Mouse (Mus musculus) hindbrain, embryonic 12.5 days (tissue): ENCODE data around the gene 2410004P03Rik. TPM values are rescaled to one million over a fixed set of nuclear protein-coding genes. Genes with fewer than 3 reads are reported as not detected.

ENCODE experiments used
- ATAC-seq: fragments of 200-750 bp; cut with Nextera tagmentation; 2 replicates; pipeline ENCODE4 v1.8.0; 2017; ENCODE audit warnings: moderate TSS enrichment; ENCODE audit not compliant: low FRiP score
- H3K27ac ChIP-seq: fragments of 300-500 bp; sonication (generic); 2 replicates; pipeline ENCODE4 v1.5.1; 2016; ENCODE audit warnings: mild to moderate bottlenecking
- H3K27me3 ChIP-seq: fragments of 300-500 bp; sonication (generic); 2 replicates; pipeline ENCODE4 v1.6.1; 2016; ENCODE audit warnings: mild to moderate bottlenecking
- H3K36me3 ChIP-seq: fragments of 300-500 bp; sonication (generic); 2 replicates; pipeline ENCODE4 v1.6.1; 2016; ENCODE audit warnings: mild to moderate bottlenecking
- H3K4me1 ChIP-seq: fragments of 300-500 bp; sonication (generic); 2 replicates; pipeline ENCODE4 v1.6.1; 2016
- H3K4me2 ChIP-seq: fragments of 300-500 bp; sonication (generic); replicated peaks from 2 replicates; pipeline ENCODE4 v1.6.1; 2016; ENCODE audit warnings: mild to moderate bottlenecking
- H3K4me3 ChIP-seq: fragments of 300-500 bp; sonication (generic); 2 replicates; pipeline ENCODE4 v1.5.1; 2016; ENCODE audit warnings: mild to moderate bottlenecking
- H3K9ac ChIP-seq: fragments of 300-500 bp; sonication (generic); 2 replicates; pipeline ENCODE4 v1.6.1; 2016; ENCODE audit warnings: mild to moderate bottlenecking, moderate library complexity
- H3K9me3 ChIP-seq: fragments of 300-500 bp; sonication (generic); replicated peaks from 2 replicates; pipeline ENCODE4 v1.6.1; 2016; ENCODE audit warnings: mild to moderate bottlenecking
- WGBS: fragments of 180-500 bp; shearing (Covaris S2); methylation state at CpG from one replicate; pipeline ENCODE4 v1.1.7; 2016; 5-methylcytosine and 5-hydroxymethylcytosine counted together
- polyA plus RNA-seq: library from polyadenylated mRNA; unstranded; fragments of >200 nt; fragmentation: Nextera tagmentation; extraction: Ambion mirVana; gene quantifications from 2 replicates; pipeline ENCODE4 v1.2.1, GENCODE M21; 2016

2410004P03Rik gene
- 3.5 TPM in 2 replicates for polyA plus RNA-seq

- Histone ChIP-seq H3K4me2 (peak within 1 kb of the TSS; percentile 49), H3K4me3 (peak within 1 kb of the TSS; percentile 30), H3K9me3 (no peaks in the 10 kb centered on the region; the same call in 1 of the 2 replicates), H3K27me3 (0 out of 2 replicates have a peak, but pooled peaks cover 6% of the 10 kb centered on the region), H3K27ac (no peak within 1 kb of the TSS), H3K4me1 (peaks cover 6% of the 10 kb centered on the region; the same call in 1 of the 2 replicates), H3K9ac (peak within 1 kb of the TSS; percentile 20), H3K36me3 (no peaks in the 10 kb centered on the region)
- ATAC-seq: peak; percentile 73; the same call in 1 of the 2 replicates
- WGBS: 6% methylated on average over 29 of the region's 29 CpGs
Observed at GRCm38 (mm10) chr12:17011100-17011870, at the start of gene 2410004P03Rik. Gene 2410004P03Rik, minus strand, starts transcription at chr12:17011727.

DNA sequence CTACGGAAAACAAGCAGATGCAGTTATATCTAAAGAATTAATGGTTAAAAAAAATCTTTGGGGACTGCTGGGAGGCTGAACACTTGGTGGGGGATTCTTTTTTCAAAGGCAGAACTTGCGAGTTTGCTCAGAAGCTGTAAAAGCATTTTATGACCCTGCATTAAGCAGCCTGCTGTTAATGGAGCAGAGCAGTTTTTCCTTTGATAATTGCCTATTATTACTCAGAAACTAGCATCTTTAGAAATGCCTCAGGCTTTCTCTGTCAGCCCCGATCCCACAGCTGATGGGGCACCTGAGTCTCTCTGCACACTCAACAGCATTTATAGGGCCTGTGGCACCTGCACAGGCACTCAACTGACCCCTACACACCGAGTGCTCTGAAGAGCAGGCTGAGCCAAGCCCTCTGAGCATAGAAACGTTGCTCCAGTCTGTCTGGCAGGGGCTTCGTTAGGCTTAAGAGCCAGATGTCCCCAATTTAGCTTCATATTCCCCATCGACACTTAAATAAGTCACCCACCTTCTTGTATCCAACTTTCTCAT, 49.7 kb upstream of the 2410004P03Rik start:
- no peak overlapping the region for H3K4me3 ChIP-seq
- ATAC-seq: no peak
- H3K4me2 ChIP-seq: no peak overlapping the region
- 57% methylated on average over 7 of the region's 7 CpGs for WGBS
- H3K9ac ChIP-seq: no peak overlapping the region
- no peaks in the 10 kb centered on the region for H3K9me3 ChIP-seq
- H3K4me1 ChIP-seq: peaks cover 9% of the 10 kb centered on the region; the same call in 1 of the 2 replicates
- no peaks in the 10 kb centered on the region; the same call in 1 of the 2 replicates for H3K27me3 ChIP-seq
- no peak overlapping the region for H3K27ac ChIP-seq
- no peaks in the 10 kb centered on the region for H3K36me3 ChIP-seq

GRCm38 (mm10) chr12:17058490-17058889, 47.0 kb upstream of the 2410004P03Rik start:
- Histone ChIP-seq H3K36me3 (no peaks in the 10 kb centered on the region), H3K4me2 (no peak overlapping the region), H3K27ac (no peak overlapping the region), H3K4me1 (0 out of 2 replicates have a peak, but pooled peaks cover 4% of the 10 kb centered on the region), H3K27me3 (no peaks in the 10 kb centered on the region; the same call in 1 of the 2 replicates), H3K9ac (no peak overlapping the region), H3K4me3 (no peak overlapping the region), H3K9me3 (no peaks in the 10 kb centered on the region)
- 80% methylated on average over 10 of the region's 10 CpGs for WGBS
- no peak for ATAC-seq

DNA sequence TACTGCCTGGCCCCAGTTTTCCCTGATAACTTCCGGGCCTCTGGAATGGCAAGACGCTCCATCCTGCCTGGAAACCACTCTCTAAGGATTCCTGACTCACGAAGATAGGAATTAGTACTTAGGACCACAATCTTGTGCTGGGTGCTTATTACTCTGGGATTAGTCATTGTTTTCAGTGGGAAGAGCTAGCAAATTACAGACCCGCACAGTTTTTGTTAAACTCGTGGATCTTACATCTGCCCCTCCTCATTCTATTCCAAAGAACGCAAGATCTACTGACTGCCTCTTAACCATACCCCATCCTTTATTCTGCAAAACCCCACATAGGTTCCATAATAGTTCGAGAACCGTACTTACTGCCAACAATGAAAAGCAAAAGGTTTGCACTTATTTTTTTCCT, 45.6 kb upstream of the 2410004P03Rik start:
- 81% methylated on average over 8 of the region's 8 CpGs for WGBS
- no peaks in the 10 kb centered on the region for H3K36me3 ChIP-seq
- peaks cover 10% of the 10 kb centered on the region; the same call in 1 of the 2 replicates for H3K27me3 ChIP-seq
- no peak overlapping the region for H3K27ac ChIP-seq
- no peak overlapping the region for H3K4me2 ChIP-seq
- 0 out of 2 replicates have a peak, but pooled peaks cover 4% of the 10 kb centered on the region for H3K4me1 ChIP-seq
- no peak overlapping the region for H3K4me3 ChIP-seq
- ATAC-seq: no peak
- H3K9ac ChIP-seq: no peak overlapping the region
- H3K9me3 ChIP-seq: no peaks in the 10 kb centered on the region

- Histone ChIP-seq H3K27ac (no peak overlapping the region), H3K4me3 (no peak overlapping the region), H3K4me2 (no peak overlapping the region), H3K4me1 (peaks cover 7% of the 10 kb centered on the region), H3K27me3 (peaks cover 10% of the 10 kb centered on the region; the same call in 1 of the 2 replicates), H3K9ac (no peak overlapping the region), H3K9me3 (no peaks in the 10 kb centered on the region), H3K36me3 (no peaks in the 10 kb centered on the region)
- 88% methylated on average over 4 of the region's 4 CpGs for WGBS
- ATAC-seq: no peak
Observed at GRCm38 (mm10) chr12:17055766-17056165, 44.2 kb upstream of the 2410004P03Rik start.

GRCm38 (mm10) chr12:17054691-17055090, 43.2 kb upstream of the 2410004P03Rik start:
- WGBS: 53% methylated on average over 4 of the region's 4 CpGs
- no peak overlapping the region for H3K4me3 ChIP-seq
- no peaks in the 10 kb centered on the region for H3K36me3 ChIP-seq
- H3K9ac ChIP-seq: no peak overlapping the region
- H3K4me1 ChIP-seq: peaks cover 7% of the 10 kb centered on the region
- no peaks in the 10 kb centered on the region for H3K9me3 ChIP-seq
- H3K4me2 ChIP-seq: no peak overlapping the region
- H3K27ac ChIP-seq: no peak overlapping the region
- ATAC-seq: no peak
- H3K27me3 ChIP-seq: peaks cover 10% of the 10 kb centered on the region; the same call in 1 of the 2 replicates

DNA sequence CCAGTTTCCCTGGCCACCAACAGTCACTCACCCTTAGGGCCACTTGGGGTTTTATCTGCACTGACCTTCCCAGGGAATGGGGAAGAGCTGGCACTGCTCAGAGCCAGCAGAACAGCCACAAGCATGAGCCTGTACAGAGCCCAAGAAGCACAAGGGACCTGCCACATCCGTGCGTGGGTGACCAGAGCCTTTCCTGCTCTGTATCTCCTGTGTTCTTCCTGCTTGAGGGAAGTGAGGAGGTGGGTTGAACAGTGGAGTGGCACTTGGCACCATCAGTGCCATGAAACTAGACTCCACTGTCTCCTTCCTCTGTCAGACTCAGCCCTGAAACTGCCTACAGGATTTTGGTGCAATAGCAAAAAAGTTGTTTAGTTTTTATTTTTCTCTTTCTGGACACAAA, 41.1 kb upstream of the 2410004P03Rik start:
- 87% methylated on average over 2 of the region's 2 CpGs for WGBS
- peaks cover 7% of the 10 kb centered on the region for H3K4me1 ChIP-seq
- no peaks in the 10 kb centered on the region for H3K9me3 ChIP-seq
- peaks cover 11% of the 10 kb centered on the region; the same call in 1 of the 2 replicates for H3K27me3 ChIP-seq
- H3K36me3 ChIP-seq: no peaks in the 10 kb centered on the region
- H3K4me2 ChIP-seq: no peak overlapping the region
- H3K27ac ChIP-seq: no peak overlapping the region
- no peak for ATAC-seq
- H3K9ac ChIP-seq: no peak overlapping the region
- no peak overlapping the region for H3K4me3 ChIP-seq

DNA sequence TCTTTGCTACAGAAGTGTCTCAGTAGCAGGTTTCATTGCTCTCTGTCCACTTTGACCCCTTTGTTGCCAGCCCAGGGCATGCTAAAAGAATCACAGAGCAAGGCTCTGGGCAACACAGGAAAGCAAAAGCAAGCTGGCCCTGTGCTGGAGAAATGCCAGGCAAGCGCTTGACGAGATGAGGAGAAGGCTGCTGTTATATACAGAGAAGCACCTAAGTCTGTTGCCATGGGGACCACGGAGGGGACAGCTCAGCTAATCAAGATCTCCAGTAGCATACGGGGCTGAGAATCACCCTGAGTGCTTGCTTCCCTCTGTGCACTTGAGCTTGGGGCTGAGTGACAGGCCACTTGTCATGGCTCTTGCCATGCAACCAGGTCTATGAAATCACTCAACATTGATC, 39.5 kb upstream of the 2410004P03Rik start:
- Histone ChIP-seq H3K9ac (no peak overlapping the region), H3K27me3 (peaks cover 14% of the 10 kb centered on the region; the same call in 1 of the 2 replicates), H3K4me1 (peaks cover 7% of the 10 kb centered on the region), H3K4me2 (no peak overlapping the region), H3K9me3 (no peaks in the 10 kb centered on the region), H3K36me3 (no peaks in the 10 kb centered on the region), H3K4me3 (no peak overlapping the region), H3K27ac (no peak overlapping the region)
- WGBS: 53% methylated on average over 4 of the region's 4 CpGs
- no peak for ATAC-seq

DNA sequence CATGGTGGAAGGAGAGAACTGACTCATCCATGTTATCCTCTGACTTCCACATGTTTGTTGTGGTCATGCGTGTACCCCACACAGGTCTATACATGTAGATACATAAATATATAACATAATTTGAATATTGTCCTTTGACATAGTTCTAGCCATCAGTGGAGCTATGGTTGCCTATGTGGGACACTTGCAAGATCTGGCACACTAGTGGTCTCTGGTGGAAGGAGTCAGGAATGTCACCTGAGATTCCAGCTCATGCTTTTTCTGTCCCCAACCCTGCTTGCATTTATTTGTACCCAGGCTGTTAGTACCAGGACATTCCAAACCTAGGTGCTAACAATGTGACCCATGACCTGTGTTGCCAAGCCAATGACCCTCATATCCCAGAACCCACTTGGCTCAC, 38.3 kb upstream of the 2410004P03Rik start:
- no peaks in the 10 kb centered on the region for H3K9me3 ChIP-seq
- no peak overlapping the region for H3K4me2 ChIP-seq
- ATAC-seq: no peak
- no peak overlapping the region for H3K4me3 ChIP-seq
- no peak overlapping the region for H3K27ac ChIP-seq
- no peak overlapping the region for H3K9ac ChIP-seq
- WGBS: 97% methylated on average over 1 of the region's 1 CpGs
- H3K27me3 ChIP-seq: peaks cover 14% of the 10 kb centered on the region; the same call in 1 of the 2 replicates
- H3K36me3 ChIP-seq: no peaks in the 10 kb centered on the region
- peaks cover 7% of the 10 kb centered on the region for H3K4me1 ChIP-seq

- no peak overlapping the region for H3K4me3 ChIP-seq
- no peak overlapping the region for H3K4me2 ChIP-seq
- H3K4me1 ChIP-seq: peaks cover 7% of the 10 kb centered on the region
- H3K36me3 ChIP-seq: no peaks in the 10 kb centered on the region
- 46% methylated on average over 7 of the region's 7 CpGs for WGBS
- H3K27me3 ChIP-seq: peaks cover 14% of the 10 kb centered on the region; the same call in 1 of the 2 replicates
- H3K9me3 ChIP-seq: no peaks in the 10 kb centered on the region
- H3K9ac ChIP-seq: no peak overlapping the region
- H3K27ac ChIP-seq: no peak overlapping the region
- ATAC-seq: peak; percentile 89
Observed at GRCm38 (mm10) chr12:17048979-17049612, 37.6 kb upstream of the 2410004P03Rik start.

DNA sequence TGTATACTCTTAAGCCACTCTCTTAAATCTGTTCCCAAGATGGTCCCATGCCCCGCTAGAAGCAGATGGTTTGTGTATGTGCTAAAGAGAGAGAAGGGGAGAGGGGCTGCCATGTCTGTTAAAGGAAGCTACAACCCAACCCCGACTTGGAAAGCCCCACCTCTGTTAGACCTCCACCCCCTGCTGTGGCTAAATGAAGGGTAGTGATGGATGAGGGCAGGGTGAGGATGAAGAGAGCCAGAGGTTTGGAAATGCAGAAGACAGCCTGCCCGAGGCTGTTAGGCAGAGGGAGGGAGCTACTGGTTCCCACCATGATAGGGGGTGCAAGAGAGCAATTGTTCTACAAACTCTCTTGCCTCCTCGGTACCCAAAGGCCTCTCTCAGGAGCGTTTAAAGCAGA, 31.8 kb upstream of the 2410004P03Rik start:
- 0 out of 2 replicates have a peak, but pooled peaks cover 4% of the 10 kb centered on the region for H3K9me3 ChIP-seq
- peaks cover 4% of the 10 kb centered on the region for H3K27me3 ChIP-seq
- WGBS: 38% methylated on average over 5 of the region's 5 CpGs
- ATAC-seq: no peak
- H3K27ac ChIP-seq: no peak overlapping the region
- no peaks in the 10 kb centered on the region for H3K4me1 ChIP-seq
- no peak overlapping the region for H3K4me3 ChIP-seq
- no peaks in the 10 kb centered on the region for H3K36me3 ChIP-seq
- H3K9ac ChIP-seq: no peak overlapping the region
- H3K4me2 ChIP-seq: no peak overlapping the region

DNA sequence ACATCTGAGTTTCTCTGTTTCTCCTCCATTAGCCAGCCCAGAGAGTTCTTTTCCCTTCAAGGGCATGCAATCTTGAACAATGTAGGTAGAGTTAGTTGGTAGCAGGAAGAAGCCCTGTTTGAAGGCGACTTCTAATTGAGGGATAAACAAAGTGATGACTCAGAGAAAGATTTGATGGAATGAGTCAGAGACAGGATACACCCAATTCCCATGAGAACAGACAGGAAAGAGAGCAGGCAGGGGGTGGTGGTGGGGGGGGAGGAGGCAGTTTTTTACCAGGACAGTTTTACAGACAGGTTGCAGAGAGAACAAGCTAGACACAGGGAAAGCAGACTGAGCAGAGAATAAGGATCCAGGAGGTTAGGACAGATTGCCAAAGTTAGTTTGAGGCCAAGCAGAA, 29.0 kb upstream of the 2410004P03Rik start:
- peaks cover 2% of the 10 kb centered on the region for H3K4me1 ChIP-seq
- no peak overlapping the region for H3K9ac ChIP-seq
- no peak overlapping the region for H3K27ac ChIP-seq
- ATAC-seq: no peak
- H3K9me3 ChIP-seq: 0 out of 2 replicates have a peak, but pooled peaks cover 4% of the 10 kb centered on the region
- WGBS: 50% methylated on average over 1 of the region's 1 CpGs
- no peaks in the 10 kb centered on the region; the same call in 1 of the 2 replicates for H3K27me3 ChIP-seq
- H3K4me3 ChIP-seq: no peak overlapping the region
- H3K4me2 ChIP-seq: no peak overlapping the region
- H3K36me3 ChIP-seq: no peaks in the 10 kb centered on the region
